Mouse (Mus musculus): ENCODE data around the gene Ank2. TPM values are rescaled to one million over a fixed set of nuclear protein-coding genes. Genes with fewer than 3 reads are reported as not detected.
"Not testable (repeated sequence)": the region's sequence is repeated elsewhere in the genome, so short reads cannot be mapped to it uniquely, and the experiment has no call there.

The Ank2 gene
- polyA plus RNA-seq, 1 experiment from 2014 or later: 37.0 TPM

DNA sequence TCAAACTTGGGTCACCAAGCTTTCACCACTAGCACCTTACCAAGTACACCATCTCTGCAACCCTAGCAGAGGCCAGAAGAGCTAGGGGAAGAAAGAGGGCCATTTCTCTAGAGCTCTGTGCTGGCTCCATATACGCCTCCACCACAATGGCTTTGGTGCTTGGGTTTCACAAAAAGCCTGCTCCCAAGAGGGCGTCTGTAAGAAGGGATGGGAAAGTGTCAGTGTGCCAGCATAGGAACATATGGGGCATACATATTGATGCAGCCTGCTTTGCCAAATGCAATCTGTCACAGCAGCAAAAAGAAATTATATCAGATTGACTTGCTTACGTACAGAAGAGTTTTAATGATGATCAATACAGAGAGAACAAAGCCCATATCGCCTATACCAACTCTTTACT, 82.2 kb downstream of the Ank2 start:
- Histone ChIP-seq H3K9ac (ENCODE audit: low read length) (no peak overlapping the region), H3K4me1 (replicated peaks; ENCODE audit: control insufficient read depth, insufficient read depth, low read length) (no peaks in the 10 kb centered on the region), H3K4me3 (ENCODE audit: low read depth, low read length) (no peak overlapping the region), H3K9me3 (ENCODE audit: control insufficient read depth, low read length) (no peaks in the 10 kb centered on the region), H3K4me2 (ENCODE audit: low read length) (no peak overlapping the region), H3K36me3 (ENCODE audit: control insufficient read depth, insufficient read depth, low read length) (no peaks in the 10 kb centered on the region), H3K27ac (ENCODE audit: low read depth) (no peak overlapping the region), H3K27me3 (replicated peaks; ENCODE audit: control insufficient read depth, insufficient read depth, low read length) (no peaks in the 10 kb centered on the region)
- 87% methylated on average over 4 of the region's 4 CpGs for WGBS
- DNase-seq (ENCODE audit: low spot score): peak; percentile 9
- ATAC-seq (replicated peaks; ENCODE audit: low FRiP score, low TSS enrichment, low read depth): no peak

DNA sequence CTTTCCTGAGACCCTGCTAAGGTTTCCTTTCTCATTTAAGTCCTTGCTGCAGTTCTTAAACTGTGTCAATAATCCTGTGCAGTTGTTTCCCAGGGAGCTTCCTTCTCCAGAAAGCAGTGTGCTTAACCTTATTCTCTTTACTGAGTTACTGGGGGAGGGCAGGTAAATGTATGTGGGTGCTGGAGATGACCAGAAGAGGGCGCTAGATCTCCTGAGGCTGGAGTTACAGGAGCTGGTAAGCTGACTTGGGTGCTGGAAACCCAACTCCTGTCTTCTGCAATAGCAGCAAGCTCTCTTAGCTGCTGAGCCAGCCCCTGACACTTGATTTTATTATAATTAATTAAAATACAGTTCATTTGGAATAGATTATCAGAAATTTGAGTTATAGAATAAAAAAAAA, 84.7 kb downstream of the Ank2 start:
- DNase-seq (ENCODE audit: low spot score) (no peak), ATAC-seq (replicated peaks; ENCODE audit: low FRiP score, low TSS enrichment, low read depth) (no peak)
- H3K4me2 ChIP-seq (ENCODE audit: low read length): no peak overlapping the region
- no peaks in the 10 kb centered on the region for H3K4me1 ChIP-seq (replicated peaks; ENCODE audit: control insufficient read depth, insufficient read depth, low read length)
- no peaks in the 10 kb centered on the region for H3K36me3 ChIP-seq (ENCODE audit: control insufficient read depth, insufficient read depth, low read length)
- 33% methylated on average over 1 of the region's 1 CpGs for WGBS
- H3K27ac ChIP-seq (ENCODE audit: low read depth): no peak overlapping the region
- H3K9ac ChIP-seq (ENCODE audit: low read length): no peak overlapping the region
- H3K9me3 ChIP-seq (ENCODE audit: control insufficient read depth, low read length): no peaks in the 10 kb centered on the region
- no peak overlapping the region for H3K4me3 ChIP-seq (ENCODE audit: low read depth, low read length)
- no peaks in the 10 kb centered on the region for H3K27me3 ChIP-seq (replicated peaks; ENCODE audit: control insufficient read depth, insufficient read depth, low read length)

DNA sequence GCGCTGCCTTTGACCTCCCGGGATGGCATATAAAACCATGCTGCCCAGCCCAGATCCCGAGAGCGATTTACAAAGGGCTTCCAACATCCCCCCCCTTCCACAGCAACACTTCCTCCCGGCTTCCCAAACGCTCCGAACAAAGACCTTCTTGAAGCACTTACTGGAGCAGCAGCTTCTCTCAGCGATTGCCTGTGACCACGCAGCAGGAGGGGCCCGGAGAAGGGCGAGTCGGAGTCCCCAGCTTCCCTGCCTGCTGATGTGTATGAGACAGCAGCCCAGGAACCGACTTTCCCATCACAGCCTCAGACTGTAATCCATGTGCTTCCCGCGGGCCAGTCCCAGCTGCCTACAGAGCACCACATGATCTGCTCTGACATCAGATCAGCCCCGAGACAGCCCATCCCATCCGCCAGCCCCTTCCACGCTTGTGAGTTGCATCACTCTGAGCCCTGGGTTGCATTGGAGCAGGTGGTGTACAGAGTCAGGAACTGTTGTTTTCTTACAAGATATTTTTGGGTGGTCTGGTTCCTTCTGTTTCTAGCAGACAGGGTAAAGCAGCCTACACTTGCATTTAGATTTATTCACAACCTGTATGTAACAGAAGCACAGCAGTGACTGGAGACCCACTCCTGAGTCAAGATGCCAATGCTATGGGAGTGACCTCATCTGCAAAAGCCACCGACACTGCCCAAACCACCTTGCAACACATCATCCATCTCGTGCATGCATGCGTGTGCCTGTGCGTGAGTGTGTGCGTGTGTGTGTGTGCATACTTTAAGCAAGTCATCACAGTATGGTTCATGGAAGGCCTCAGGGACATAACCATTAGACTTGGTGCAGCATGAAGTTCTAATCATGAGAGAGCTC, 90.2 kb downstream of the Ank2 start:
- Histone ChIP-seq H3K27ac (ENCODE audit: low read depth) (peak overlapping the region; percentile 75), H3K27me3 (replicated peaks; ENCODE audit: control insufficient read depth, insufficient read depth, low read length) (no peaks in the 10 kb centered on the region), H3K36me3 (ENCODE audit: control insufficient read depth, insufficient read depth, low read length) (no peaks in the 10 kb centered on the region), H3K4me1 (replicated peaks; ENCODE audit: control insufficient read depth, insufficient read depth, low read length) (peaks cover 8% of the 10 kb centered on the region), H3K9me3 (ENCODE audit: control insufficient read depth, low read length) (no peaks in the 10 kb centered on the region), H3K4me2 (ENCODE audit: low read length) (peak overlapping the region; percentile 91), H3K9ac (ENCODE audit: low read length) (peak overlapping the region; percentile 57), H3K4me3 (ENCODE audit: low read depth, low read length) (peak overlapping the region; percentile 55)
- DNase-seq (ENCODE audit: low spot score) (peak; percentile 85), ATAC-seq (replicated peaks; ENCODE audit: low FRiP score, low TSS enrichment, low read depth) (peak; percentile 94)
- 16% methylated on average over 23 of the region's 23 CpGs for WGBS

DNA sequence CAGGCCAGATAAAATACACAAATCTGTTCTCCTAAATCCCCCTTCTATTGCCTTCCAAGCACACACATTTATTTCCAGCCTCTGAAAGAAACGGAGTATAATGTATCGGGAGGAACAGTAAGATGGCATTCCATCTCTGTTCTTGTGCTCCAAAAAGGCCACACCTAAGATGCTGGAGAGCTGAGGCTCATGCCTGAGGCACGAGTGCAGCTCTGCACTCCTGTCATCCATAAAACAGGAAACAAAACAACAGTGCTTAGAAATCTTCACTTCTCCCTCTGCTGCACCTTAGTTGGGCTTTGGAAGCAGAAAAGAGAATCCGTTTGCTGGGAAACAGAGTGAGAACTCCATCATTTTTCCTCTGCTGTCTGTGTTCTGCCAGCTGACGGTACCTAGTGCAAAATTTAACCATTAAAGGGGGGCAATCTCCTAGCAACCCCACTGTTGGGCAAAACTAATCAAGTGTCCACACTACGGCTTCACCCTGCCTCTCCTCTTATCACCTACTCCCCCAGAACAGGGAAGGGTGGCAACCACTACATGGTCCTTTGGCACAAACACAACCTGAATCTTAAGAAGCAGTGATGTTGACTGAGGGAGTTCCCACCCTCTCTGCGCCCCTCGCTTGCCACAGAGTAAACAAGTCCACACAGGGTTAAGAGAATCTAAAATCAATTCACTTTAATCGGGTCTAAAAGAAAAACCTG, 91.1 kb downstream of the Ank2 start:
- WGBS: 7% methylated on average over 9 of the region's 9 CpGs
- Histone ChIP-seq H3K4me3 (ENCODE audit: low read depth, low read length) (peak overlapping the region; percentile 55), H3K36me3 (ENCODE audit: control insufficient read depth, insufficient read depth, low read length) (no peaks in the 10 kb centered on the region), H3K27ac (ENCODE audit: low read depth) (peak overlapping the region; percentile 75), H3K9ac (ENCODE audit: low read length) (peak overlapping the region; percentile 57), H3K4me1 (replicated peaks; ENCODE audit: control insufficient read depth, insufficient read depth, low read length) (peaks cover 8% of the 10 kb centered on the region), H3K27me3 (replicated peaks; ENCODE audit: control insufficient read depth, insufficient read depth, low read length) (no peaks in the 10 kb centered on the region), H3K4me2 (ENCODE audit: low read length) (peak overlapping the region; percentile 91), H3K9me3 (ENCODE audit: control insufficient read depth, low read length) (no peaks in the 10 kb centered on the region)
- peak; percentile 1; the same call in 1 of the 2 replicates for ATAC-seq (replicated peaks; ENCODE audit: low FRiP score, low TSS enrichment, low read depth)
- DNase-seq (ENCODE audit: low spot score): peak; percentile 61

DNA sequence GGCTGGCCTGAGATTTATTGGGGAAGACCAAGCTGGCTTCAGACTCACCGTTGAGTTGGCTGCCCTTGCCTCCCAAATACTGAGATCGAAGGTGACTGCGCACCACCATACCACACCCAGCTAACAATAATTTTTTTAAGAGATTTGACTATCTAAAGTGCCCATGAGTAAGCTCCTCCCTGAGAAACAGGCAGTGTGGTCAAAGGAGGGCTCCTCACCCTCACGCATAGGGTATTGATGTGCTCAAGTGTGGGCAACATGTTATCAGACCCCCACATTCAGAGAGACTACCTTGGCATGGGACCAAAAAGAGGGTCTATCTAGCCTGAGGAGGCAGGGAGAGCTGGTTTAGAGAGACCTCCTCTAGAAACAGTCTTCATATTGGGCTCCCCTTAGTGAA, 92.3 kb downstream of the Ank2 start:
- 96% methylated on average over 4 of the region's 4 CpGs for WGBS
- DNase-seq (ENCODE audit: low spot score) (no peak), ATAC-seq (replicated peaks; ENCODE audit: low FRiP score, low TSS enrichment, low read depth) (no peak)
- no peak overlapping the region for H3K4me3 ChIP-seq (ENCODE audit: low read depth, low read length)
- no peaks in the 10 kb centered on the region for H3K27me3 ChIP-seq (replicated peaks; ENCODE audit: control insufficient read depth, insufficient read depth, low read length)
- no peak overlapping the region for H3K27ac ChIP-seq (ENCODE audit: low read depth)
- peaks cover 8% of the 10 kb centered on the region for H3K4me1 ChIP-seq (replicated peaks; ENCODE audit: control insufficient read depth, insufficient read depth, low read length)
- H3K9ac ChIP-seq (ENCODE audit: low read length): no peak overlapping the region
- no peaks in the 10 kb centered on the region for H3K36me3 ChIP-seq (ENCODE audit: control insufficient read depth, insufficient read depth, low read length)
- no peak overlapping the region for H3K4me2 ChIP-seq (ENCODE audit: low read length)
- H3K9me3 ChIP-seq (ENCODE audit: control insufficient read depth, low read length): no peaks in the 10 kb centered on the region

DNA sequence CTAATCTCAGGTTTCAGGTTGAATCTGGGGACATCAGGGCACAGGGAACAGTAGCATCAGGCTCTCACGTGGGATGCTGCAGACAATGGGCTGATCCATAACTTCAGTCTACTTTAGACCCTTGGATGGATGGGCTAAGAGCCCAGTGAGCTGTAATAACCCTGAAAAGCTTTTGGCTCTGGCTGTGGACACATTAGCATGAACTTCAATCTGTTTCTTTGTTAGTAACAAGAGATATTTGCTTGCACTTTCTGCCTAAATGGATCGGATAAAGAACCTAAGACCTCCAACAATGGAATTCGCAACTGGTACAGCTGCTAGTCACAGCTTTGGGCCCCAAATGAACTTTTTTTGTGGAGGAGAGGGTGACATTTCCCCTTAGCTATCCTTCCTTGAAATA, 94.8 kb downstream of the Ank2 start:
- 65% methylated on average over 3 of the region's 3 CpGs for WGBS
- Histone ChIP-seq H3K4me2 (ENCODE audit: low read length) (no peak overlapping the region), H3K4me3 (ENCODE audit: low read depth, low read length) (no peak overlapping the region), H3K36me3 (ENCODE audit: control insufficient read depth, insufficient read depth, low read length) (no peaks in the 10 kb centered on the region), H3K9me3 (ENCODE audit: control insufficient read depth, low read length) (no peaks in the 10 kb centered on the region), H3K4me1 (replicated peaks; ENCODE audit: control insufficient read depth, insufficient read depth, low read length) (peaks cover 8% of the 10 kb centered on the region), H3K27me3 (replicated peaks; ENCODE audit: control insufficient read depth, insufficient read depth, low read length) (no peaks in the 10 kb centered on the region), H3K27ac (ENCODE audit: low read depth) (no peak overlapping the region), H3K9ac (ENCODE audit: low read length) (no peak overlapping the region)
- no peak for DNase-seq (ENCODE audit: low spot score)
- no peak for ATAC-seq (replicated peaks; ENCODE audit: low FRiP score, low TSS enrichment, low read depth)

DNA sequence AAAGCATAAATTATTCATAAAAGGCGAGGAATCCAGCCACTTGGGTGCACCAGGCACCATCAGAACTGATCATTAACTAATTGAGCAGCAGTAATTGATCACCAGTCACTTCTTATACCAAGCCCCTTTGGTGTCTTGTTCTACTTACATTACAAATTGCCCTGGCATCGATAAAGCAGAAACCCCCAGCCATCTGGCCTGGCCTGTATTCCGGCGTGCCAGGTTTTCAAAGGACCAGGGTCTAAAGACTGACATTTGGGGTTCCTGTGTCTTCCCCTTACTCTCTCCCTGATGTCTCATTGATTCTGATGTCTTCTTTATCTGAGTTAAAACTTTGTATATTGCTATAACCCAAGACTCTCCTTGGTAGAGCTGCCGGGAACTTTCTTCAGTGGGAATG, 98.2 kb downstream of the Ank2 start:
- no peak for DNase-seq (ENCODE audit: low spot score)
- Histone ChIP-seq H3K27ac (ENCODE audit: low read depth) (no peak overlapping the region), H3K36me3 (ENCODE audit: control insufficient read depth, insufficient read depth, low read length) (no peaks in the 10 kb centered on the region), H3K4me2 (ENCODE audit: low read length) (no peak overlapping the region), H3K27me3 (replicated peaks; ENCODE audit: control insufficient read depth, insufficient read depth, low read length) (no peaks in the 10 kb centered on the region), H3K4me3 (ENCODE audit: low read depth, low read length) (no peak overlapping the region), H3K9ac (ENCODE audit: low read length) (no peak overlapping the region), H3K9me3 (ENCODE audit: control insufficient read depth, low read length) (no peaks in the 10 kb centered on the region), H3K4me1 (replicated peaks; ENCODE audit: control insufficient read depth, insufficient read depth, low read length) (no peaks in the 10 kb centered on the region)
- WGBS: 85% methylated on average over 5 of the region's 5 CpGs
- no peak for ATAC-seq (replicated peaks; ENCODE audit: low FRiP score, low TSS enrichment, low read depth)

DNA sequence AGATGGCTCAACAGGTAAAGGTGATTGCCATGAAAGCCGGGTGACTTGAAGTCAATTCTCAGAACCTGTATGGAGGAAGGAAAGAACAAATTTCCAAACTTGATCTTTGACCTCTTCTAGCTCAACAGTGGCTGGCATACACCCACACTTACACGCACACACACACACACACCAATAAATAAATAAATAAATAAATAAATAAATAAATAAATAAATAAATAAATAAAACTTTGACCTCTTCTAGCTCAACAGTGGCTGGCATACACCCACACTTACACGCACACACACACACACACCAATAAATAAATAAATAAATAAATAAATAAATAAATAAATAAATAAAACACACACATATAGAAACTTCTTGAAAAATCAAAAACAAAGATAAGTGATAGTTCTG, 98.7 kb downstream of the Ank2 start:
- H3K4me1 ChIP-seq (replicated peaks; ENCODE audit: control insufficient read depth, insufficient read depth, low read length); H3K9me3 ChIP-seq (ENCODE audit: control insufficient read depth, low read length); H3K4me3 ChIP-seq (ENCODE audit: low read depth, low read length); H3K9ac ChIP-seq (ENCODE audit: low read length); H3K27ac ChIP-seq (ENCODE audit: low read depth); DNase-seq (ENCODE audit: low spot score); H3K27me3 ChIP-seq (replicated peaks; ENCODE audit: control insufficient read depth, insufficient read depth, low read length); H3K4me2 ChIP-seq (ENCODE audit: low read length); H3K36me3 ChIP-seq (ENCODE audit: control insufficient read depth, insufficient read depth, low read length): not testable (repeated sequence)
- 94% methylated on average over 3 of the region's 3 CpGs for WGBS
- ATAC-seq (replicated peaks; ENCODE audit: low FRiP score, low TSS enrichment, low read depth): 0 out of 2 replicates have a peak, but pooled peaks have one; percentile 43
